Mouse (Mus musculus): ENCODE data around the gene Nfkbib. TPM values are rescaled to one million over a fixed set of nuclear protein-coding genes. Genes with fewer than 3 reads are reported as not detected.
A peak's percentile ranks its signal among the peaks of the same experiment; 100 is the strongest.

The Nfkbib gene
- polyA plus RNA-seq, 1 experiment from 2014 or later: 62.9 TPM

- Histone ChIP-seq H3K4me2 (replicated peaks) (no peak overlapping the region), H3K9me3 (ENCODE audit: control insufficient read depth, low read length) (no peaks in the 10 kb centered on the region)
- DNase-seq (ENCODE audit: low spot score): no peak
Measured at GRCm38 (mm10) chr7:28790066-28790806, 22.9 kb upstream of the Nfkbib start.

GRCm38 (mm10) chr7:28789235-28789634 is 21.9 kb upstream of the Nfkbib start:
- H3K4me3 ChIP-seq (replicated peaks; ENCODE audit: low read length): no peak overlapping the region
- H3K9me3 ChIP-seq (ENCODE audit: control insufficient read depth, low read length): no peaks in the 10 kb centered on the region
- no peak overlapping the region for H3K9ac ChIP-seq
- ATAC-seq (ENCODE audit: low FRiP score) (no peak), DNase-seq (ENCODE audit: low spot score) (no peak)
- H3K36me3 ChIP-seq (replicated peaks; ENCODE audit: control insufficient read depth, insufficient read depth): peaks cover 14% of the 10 kb centered on the region
- H3K4me1 ChIP-seq (replicated peaks; ENCODE audit: control insufficient read depth, insufficient read depth, low read length): no peaks in the 10 kb centered on the region
- H3K4me2 ChIP-seq (replicated peaks): no peak overlapping the region
- 81% methylated on average over 3 of the region's 3 CpGs for WGBS
- H3K27me3 ChIP-seq (ENCODE audit: control insufficient read depth, insufficient read depth, low read length): no peaks in the 10 kb centered on the region
- no peak overlapping the region for H3K27ac ChIP-seq

More at GRCm38 (mm10) chr7:28790066-28790806, 22.9 kb upstream of the Nfkbib start:
- Histone ChIP-seq H3K9ac (no peak overlapping the region), H3K4me1 (replicated peaks; ENCODE audit: control insufficient read depth, insufficient read depth, low read length) (no peaks in the 10 kb centered on the region), H3K27me3 (ENCODE audit: control insufficient read depth, insufficient read depth, low read length) (no peaks in the 10 kb centered on the region), H3K27ac (no peak overlapping the region), H3K4me3 (replicated peaks; ENCODE audit: low read length) (no peak overlapping the region), H3K36me3 (replicated peaks; ENCODE audit: control insufficient read depth, insufficient read depth) (peaks cover 12% of the 10 kb centered on the region)
- peak; percentile 56; the same call in 1 of the 2 replicates for ATAC-seq (ENCODE audit: low FRiP score)
- WGBS: 41% methylated on average over 8 of the region's 8 CpGs

GRCm38 (mm10) chr7:28788307-28789195 is 21.2 kb upstream of the Nfkbib start, which contains the start of gene Rinl:
Gene Rinl, plus strand, starts transcription at chr7:28788969.
- Histone ChIP-seq H3K4me2 (replicated peaks) (no peak within 1 kb of the TSS), H3K9ac (no peak within 1 kb of the TSS), H3K36me3 (replicated peaks; ENCODE audit: control insufficient read depth, insufficient read depth) (peaks cover 21% of the 10 kb centered on the region), H3K4me3 (replicated peaks; ENCODE audit: low read length) (no peak within 1 kb of the TSS), H3K27me3 (ENCODE audit: control insufficient read depth, insufficient read depth, low read length) (no peaks in the 10 kb centered on the region), H3K4me1 (replicated peaks; ENCODE audit: control insufficient read depth, insufficient read depth, low read length) (no peaks in the 10 kb centered on the region), H3K9me3 (ENCODE audit: control insufficient read depth, low read length) (no peaks in the 10 kb centered on the region), H3K27ac (no peak within 1 kb of the TSS)
- no peak for DNase-seq (ENCODE audit: low spot score)
- 86% methylated on average over 5 of the region's 5 CpGs for WGBS
- no peak for ATAC-seq (ENCODE audit: low FRiP score)

GRCm38 (mm10) chr7:28787884-28788283 is 20.6 kb upstream of the Nfkbib start:
- no peak overlapping the region for H3K4me3 ChIP-seq (replicated peaks; ENCODE audit: low read length)
- H3K36me3 ChIP-seq (replicated peaks; ENCODE audit: control insufficient read depth, insufficient read depth): peaks cover 27% of the 10 kb centered on the region
- H3K9me3 ChIP-seq (ENCODE audit: control insufficient read depth, low read length): no peaks in the 10 kb centered on the region
- H3K9ac ChIP-seq: no peak overlapping the region
- no peaks in the 10 kb centered on the region for H3K27me3 ChIP-seq (ENCODE audit: control insufficient read depth, insufficient read depth, low read length)
- DNase-seq (ENCODE audit: low spot score) (no peak), ATAC-seq (ENCODE audit: low FRiP score) (no peak)
- H3K4me1 ChIP-seq (replicated peaks; ENCODE audit: control insufficient read depth, insufficient read depth, low read length): no peaks in the 10 kb centered on the region
- no peak overlapping the region for H3K27ac ChIP-seq
- no peak overlapping the region for H3K4me2 ChIP-seq (replicated peaks)
- 95% methylated on average over 9 of the region's 9 CpGs for WGBS

- no peak overlapping the region for H3K4me2 ChIP-seq (replicated peaks)
- 78% methylated on average over 5 of the region's 5 CpGs for WGBS
- H3K36me3 ChIP-seq (replicated peaks; ENCODE audit: control insufficient read depth, insufficient read depth): peaks cover 31% of the 10 kb centered on the region
- H3K9ac ChIP-seq: no peak overlapping the region
- H3K4me1 ChIP-seq (replicated peaks; ENCODE audit: control insufficient read depth, insufficient read depth, low read length): no peaks in the 10 kb centered on the region
- H3K27me3 ChIP-seq (ENCODE audit: control insufficient read depth, insufficient read depth, low read length): no peaks in the 10 kb centered on the region
- no peaks in the 10 kb centered on the region for H3K9me3 ChIP-seq (ENCODE audit: control insufficient read depth, low read length)
- no peak overlapping the region for H3K27ac ChIP-seq
- no peak overlapping the region for H3K4me3 ChIP-seq (replicated peaks; ENCODE audit: low read length)
- ATAC-seq (ENCODE audit: low FRiP score) (no peak), DNase-seq (ENCODE audit: low spot score) (no peak)
Measured at GRCm38 (mm10) chr7:28785161-28785560, 17.8 kb upstream of the Nfkbib start.

- Histone ChIP-seq H3K9ac (no peak overlapping the region), H3K9me3 (ENCODE audit: control insufficient read depth, low read length) (no peaks in the 10 kb centered on the region), H3K36me3 (replicated peaks; ENCODE audit: control insufficient read depth, insufficient read depth) (peaks cover 39% of the 10 kb centered on the region), H3K27me3 (ENCODE audit: control insufficient read depth, insufficient read depth, low read length) (no peaks in the 10 kb centered on the region), H3K4me3 (replicated peaks; ENCODE audit: low read length) (no peak overlapping the region), H3K27ac (no peak overlapping the region), H3K4me2 (replicated peaks) (no peak overlapping the region), H3K4me1 (replicated peaks; ENCODE audit: control insufficient read depth, insufficient read depth, low read length) (no peaks in the 10 kb centered on the region)
- DNase-seq (ENCODE audit: low spot score): no peak
- no peak for ATAC-seq (ENCODE audit: low FRiP score)
- 90% methylated on average over 8 of the region's 8 CpGs for WGBS
Measured at GRCm38 (mm10) chr7:28781261-28781663, 13.9 kb upstream of the Nfkbib start.

- Histone ChIP-seq H3K27me3 (ENCODE audit: control insufficient read depth, insufficient read depth, low read length) (no peaks in the 10 kb centered on the region), H3K36me3 (replicated peaks; ENCODE audit: control insufficient read depth, insufficient read depth) (peaks cover 35% of the 10 kb centered on the region), H3K4me2 (replicated peaks) (no peak overlapping the region), H3K27ac (no peak overlapping the region), H3K4me3 (replicated peaks; ENCODE audit: low read length) (no peak overlapping the region), H3K9me3 (ENCODE audit: control insufficient read depth, low read length) (no peaks in the 10 kb centered on the region), H3K9ac (no peak overlapping the region), H3K4me1 (replicated peaks; ENCODE audit: control insufficient read depth, insufficient read depth, low read length) (no peaks in the 10 kb centered on the region)
- 91% methylated on average over 7 of the region's 7 CpGs for WGBS
- no peak for ATAC-seq (ENCODE audit: low FRiP score)
- DNase-seq (ENCODE audit: low spot score): no peak
Measured at GRCm38 (mm10) chr7:28780857-28781256, 13.5 kb upstream of the Nfkbib start.

GRCm38 (mm10) chr7:28780067-28780658 is 12.9 kb upstream of the Nfkbib start:
- WGBS: 46% methylated on average over 6 of the region's 6 CpGs
- Histone ChIP-seq H3K4me3 (replicated peaks; ENCODE audit: low read length) (no peak overlapping the region), H3K27me3 (ENCODE audit: control insufficient read depth, insufficient read depth, low read length) (no peaks in the 10 kb centered on the region), H3K9me3 (ENCODE audit: control insufficient read depth, low read length) (no peaks in the 10 kb centered on the region), H3K27ac (no peak overlapping the region), H3K9ac (no peak overlapping the region), H3K4me1 (replicated peaks; ENCODE audit: control insufficient read depth, insufficient read depth, low read length) (no peaks in the 10 kb centered on the region), H3K36me3 (replicated peaks; ENCODE audit: control insufficient read depth, insufficient read depth) (peaks cover 34% of the 10 kb centered on the region), H3K4me2 (replicated peaks) (no peak overlapping the region)
- peak; percentile 93 for DNase-seq (ENCODE audit: low spot score)
- peak; percentile 65; the same call in 1 of the 2 replicates for ATAC-seq (ENCODE audit: low FRiP score)

- Histone ChIP-seq H3K4me2 (replicated peaks) (no peak overlapping the region), H3K4me1 (replicated peaks; ENCODE audit: control insufficient read depth, insufficient read depth, low read length) (0 out of 2 replicates have a peak, but pooled peaks cover 5% of the 10 kb centered on the region), H3K9ac (no peak overlapping the region), H3K27ac (no peak overlapping the region), H3K27me3 (ENCODE audit: control insufficient read depth, insufficient read depth, low read length) (no peaks in the 10 kb centered on the region), H3K9me3 (ENCODE audit: control insufficient read depth, low read length) (no peaks in the 10 kb centered on the region), H3K4me3 (replicated peaks; ENCODE audit: low read length) (no peak overlapping the region), H3K36me3 (replicated peaks; ENCODE audit: control insufficient read depth, insufficient read depth) (peaks cover 28% of the 10 kb centered on the region)
- DNase-seq (ENCODE audit: low spot score): no peak
- WGBS: 92% methylated on average over 9 of the region's 9 CpGs
- ATAC-seq (ENCODE audit: low FRiP score): no peak
Measured at GRCm38 (mm10) chr7:28778825-28779224, 11.5 kb upstream of the Nfkbib start.
